ENCODE assay signal across 8 mouse cellular contexts in genomic region chr3:28263948-28264840, GRCm38 (mm10). TPM values are rescaled to one million over a fixed set of nuclear protein-coding genes. Genes with fewer than 3 reads are reported as not detected.
DNase-seq lines count a peak whose midpoint lies in the region; ATAC-seq lines count a peak whose summit lies in the region.

No protein-coding gene starts in this region.

- DNase-seq in MN1 (ENCODE audit: low spot score) (peak; percentile 42), adipocyte (ENCODE audit: low spot score) (no peak)
- peak; percentile 81 for DNase-seq in brain, adult 2 months (ENCODE audit: low read depth, low spot score)
- peak; percentile 30 for DNase-seq in heart, postnatal 4 days
- peak; percentile 65 to 71 for DNase-seq in layer of hippocampus, postnatal 14 days (ENCODE audit: low spot score in 2 of 2)
- peak; percentile 33 for DNase-seq in lung, postnatal 14 days
- peak; percentile 53 for DNase-seq in right cerebral cortex, adult 18-20 months

- peak overlapping the region; percentile 73 for H3K4me3 ChIP-seq in forebrain, embryonic 12.5 days (replicated peaks)

- H3K9me3 ChIP-seq in forebrain, embryonic 12.5 days = no peaks in the 10 kb centered on the region

- under 1% methylated on average over 21 of the region's 26 CpGs for WGBS in forebrain, embryonic 12.5 days

- H3K4me1 ChIP-seq in forebrain, embryonic 12.5 days = peaks cover 52% of the 10 kb centered on the region

- H3K9ac ChIP-seq in forebrain, embryonic 12.5 days = peak overlapping the region; percentile 79

- H3K36me3 ChIP-seq in forebrain, embryonic 12.5 days (replicated peaks) = no peaks in the 10 kb centered on the region

- peaks cover 9% of the 10 kb centered on the region for H3K27me3 ChIP-seq in forebrain, embryonic 12.5 days

- peak overlapping the region; percentile 91 for H3K4me2 ChIP-seq in forebrain, embryonic 12.5 days

- ATAC-seq in forebrain, embryonic 12.5 days (ENCODE audit: low FRiP score) = peak; percentile 44; the same call in 1 of the 2 replicates

- H3K27ac ChIP-seq in forebrain, embryonic 12.5 days = peak overlapping the region; percentile 88

RNA-seq across cellular contexts. Expression of gene Tnik, which starts 1.2 kb away (rescaled TPM):
- 36.2 and 37.8 TPM in 2 replicates for polyA plus RNA-seq in forebrain, embryonic 12.5 days (2016; fragmentation: Nextera tagmentation; extraction: Ambion mirVana)
- total RNA-seq in heart, postnatal 4 days (2021) = 10 to 100 TPM; 39.2 to 40.7 TPM
- 100 to 1,000 TPM; 194 to 236 TPM for total RNA-seq in layer of hippocampus, postnatal 14 days (2021)

Comparison
In these comparisons a context has a peak if more than half of its experiments do, and no peak if none do; other contexts are left out.
1. RNA of gene Tnik, which starts 1.2 kb away (total RNA-seq): 194 to 236 TPM in layer of hippocampus, postnatal 14 days; 39.2 to 40.7 TPM in heart, postnatal 4 days; every median in the first group is over 4 times any median in the second.